Mouse (Mus musculus): Measurements from ENCODE around the gene Nrap. TPM values are rescaled to one million over a fixed set of nuclear protein-coding genes. Genes with fewer than 3 reads are reported as not detected.
A peak's percentile ranks its signal among the peaks of the same experiment; 100 is the strongest.

The Nrap gene
- total RNA-seq, 2 experiments from 2014 or later, result 0.09 to 0.13 TPM

GRCm38 (mm10) chr19:56277951-56278350 is 111.9 kb downstream of the Nrap start:
- ATAC-seq (replicated peaks; ENCODE audit: low FRiP score, low TSS enrichment, poor library complexity, severe bottlenecking), result no peak

- ATAC-seq (replicated peaks; ENCODE audit: low FRiP score, low TSS enrichment, poor library complexity, severe bottlenecking), result 0 out of 2 replicates have a peak, but pooled peaks have one; percentile 34
Measured at GRCm38 (mm10) chr19:56277140-56277804, 112.6 kb downstream of the Nrap start.

GRCm38 (mm10) chr19:56272081-56272480 is 117.8 kb downstream of the Nrap start:
- no peak for ATAC-seq (replicated peaks; ENCODE audit: low FRiP score, low TSS enrichment, poor library complexity, severe bottlenecking)

Other genes starting within 250 kb of the Nrap start
- not detected in 2 replicates for gene Habp2, start 102.9 kb downstream of the Nrap start, total RNA-seq (2014; fragmentation: Nextera tagmentation)
- gene Habp2, start 102.9 kb downstream of the Nrap start, total RNA-seq (2017), result not detected in 2 replicates
- gene Casp7, start 7.1 kb upstream of the Nrap start, total RNA-seq (2014; fragmentation: Nextera tagmentation), result 18.6 and 31.0 TPM in 2 replicates
- gene Casp7, start 7.1 kb upstream of the Nrap start, total RNA-seq (2017), result 30.9 and 31.3 TPM in 2 replicates
- 1.2 TPM in 1 of 2 replicates, not detected in the other for gene Plekhs1, start 71.6 kb upstream of the Nrap start, total RNA-seq (2014; fragmentation: Nextera tagmentation)
- gene Plekhs1, start 71.6 kb upstream of the Nrap start, total RNA-seq (2017), result 0.11 TPM in 1 of 2 replicates, not detected in the other
- 27.8 and 52.0 TPM in 2 replicates for gene Dclre1a, start 158.2 kb upstream of the Nrap start, total RNA-seq (2014; fragmentation: Nextera tagmentation)
- 19.5 and 32.9 TPM in 2 replicates for gene Dclre1a, start 158.2 kb upstream of the Nrap start, total RNA-seq (2017)
- gene Nhlrc2, start 158.2 kb upstream of the Nrap start, total RNA-seq (2014; fragmentation: Nextera tagmentation), result 15.5 and 19.5 TPM in 2 replicates
- gene Nhlrc2, start 158.2 kb upstream of the Nrap start, total RNA-seq (2017), result 18.3 and 20.2 TPM in 2 replicates

Measured in megakaryocyte-erythroid progenitor cell, adult 5-6 weeks (primary cell).